Mouse (Mus musculus) forebrain, postnatal 0 days (tissue): Measurements from ENCODE around the gene Macf1. TPM values are rescaled to one million over a fixed set of nuclear protein-coding genes. Genes with fewer than 3 reads are reported as not detected.
A peak's percentile ranks its signal among the peaks of the same experiment; 100 is the strongest.

Experiments used
- ATAC-seq: fragments of 200-750 bp; cut with Nextera tagmentation; 2 replicates; pipeline ENCODE4 v1.8.0; 2017; ENCODE audit warnings: mild to moderate bottlenecking, moderate library complexity
- DNase-seq: peaks from one replicate; pipeline ENCODE4 v3.0.0-alpha.2; 2015
- H3K27ac ChIP-seq: fragments of 300-500 bp; sonication (generic); 2 replicates; pipeline ENCODE4 v1.5.1; 2014; ENCODE audit warnings: low read depth, mild to moderate bottlenecking, antibody characterized with exemption, low read length, moderate library complexity, mixed read lengths
- H3K27me3 ChIP-seq: fragments of 300-500 bp; sonication (generic); 2 replicates; pipeline ENCODE4 v1.6.1; 2014; ENCODE audit warnings: mild to moderate bottlenecking, low read length, mixed read lengths; ENCODE audit not compliant: insufficient read depth
- H3K36me3 ChIP-seq: fragments of 300-500 bp; sonication (generic); 2 replicates; pipeline ENCODE4 v1.6.1; 2014; ENCODE audit warnings: mild to moderate bottlenecking, moderate library complexity; ENCODE audit not compliant: insufficient read depth
- H3K4me1 ChIP-seq: fragments of 300-500 bp; sonication (generic); 2 replicates; pipeline ENCODE4 v1.6.1; 2014; ENCODE audit warnings: antibody characterized with exemption; ENCODE audit not compliant: insufficient read depth
- H3K4me2 ChIP-seq: fragments of 300-500 bp; sonication (generic); 2 replicates; pipeline ENCODE4 v1.6.1; 2014; ENCODE audit warnings: low read depth, mild to moderate bottlenecking, moderate library complexity
- H3K4me3 ChIP-seq: fragments of 300-500 bp; sonication (generic); 2 replicates; pipeline ENCODE4 v1.5.1; 2014; ENCODE audit warnings: low read depth, low read length, mixed read lengths
- H3K9ac ChIP-seq: fragments of 300-500 bp; sonication (generic); 2 replicates; pipeline ENCODE4 v1.6.1; 2014; ENCODE audit warnings: mild to moderate bottlenecking
- H3K9me3 ChIP-seq: fragments of 300-500 bp; sonication (generic); 2 replicates; pipeline ENCODE4 v1.6.1; 2016; ENCODE audit warnings: low read length
- CTCF ChIP-seq: sonication (generic); IDR thresholded peaks from 2 replicates; pipeline ENCODE4 v1.5.1; 2016; ENCODE audit warnings: antibody characterized with exemption, control low read depth, low read depth
- WGBS: fragments of 180-500 bp; shearing (Covaris S2); extraction: QIAGEN DNeasy Blood & Tissue Kit; methylation state at CpG from one replicate; pipeline ENCODE4 v1.1.7; 2014; 5-methylcytosine and 5-hydroxymethylcytosine counted together
- polyA plus RNA-seq: library from polyadenylated mRNA; unstranded; fragments of >200 nt; fragmentation: Nextera tagmentation; extraction: Ambion mirVana; gene quantifications from 2 replicates; pipeline ENCODE4 v1.2.1, GENCODE M21; 2015
- total RNA-seq: library from RNA; depleted of rRNA; stranded (reverse); fragments of >200 nt; gene quantifications from 2 replicates; pipeline ENCODE4 v1.2.3, GENCODE M21; 2014

Macf1 gene
- total and polyA plus RNA-seq, 2 experiments from 2014 or later: 58.2 to 345 TPM

DNA sequence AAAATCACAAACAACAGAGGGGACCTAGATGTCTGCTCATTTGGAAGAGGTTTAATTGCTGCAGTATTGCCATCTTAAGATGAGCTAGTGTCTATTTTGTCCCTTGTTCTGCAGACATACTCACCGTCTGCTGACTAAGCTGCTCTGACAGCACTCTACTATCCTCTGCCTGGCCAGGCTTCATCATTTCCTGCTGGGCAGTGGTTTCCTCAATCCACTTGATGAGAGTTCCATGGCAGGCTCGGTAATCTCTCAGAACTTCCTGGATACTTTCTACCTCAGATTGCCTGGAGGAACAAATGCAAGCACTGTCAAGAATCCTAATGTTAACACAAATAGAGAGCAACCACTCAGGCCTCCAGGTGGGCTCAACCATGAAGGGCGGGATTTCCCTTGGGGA, 195.1 kb downstream of the Macf1 start:
- Histone ChIP-seq H3K9me3 (no peaks in the 10 kb centered on the region), H3K27me3 (no peaks in the 10 kb centered on the region), H3K4me2 (no peak overlapping the region), H3K36me3 (peaks cover 83% of the 10 kb centered on the region), H3K4me1 (no peaks in the 10 kb centered on the region), H3K4me3 (no peak overlapping the region), H3K9ac (no peak overlapping the region), H3K27ac (no peak overlapping the region)
- ATAC-seq: no peak
- TF ChIP-seq CTCF: no peak
- DNase-seq: no peak
- WGBS: 84% methylated on average over 3 of the region's 3 CpGs

DNA sequence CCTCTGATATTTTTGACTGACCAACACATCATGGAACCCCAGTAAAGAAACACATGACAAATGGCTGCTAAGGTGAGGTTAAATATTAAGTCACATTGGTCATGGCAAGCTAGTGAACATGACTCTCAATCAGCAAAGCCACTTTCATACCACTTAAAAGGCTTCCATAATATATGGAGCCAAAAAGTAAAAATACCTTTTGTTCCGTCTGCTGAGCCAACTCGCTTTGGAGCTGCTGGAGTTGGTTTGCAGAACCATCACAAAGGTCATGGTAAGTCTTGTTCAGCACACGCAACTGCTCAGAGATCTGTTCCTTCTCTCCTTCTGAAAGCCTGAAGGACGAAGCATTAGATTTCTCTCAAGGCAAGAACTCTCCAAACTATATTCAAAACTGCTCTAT, 204.2 kb downstream of the Macf1 start:
- Histone ChIP-seq H3K36me3 (peaks cover 62% of the 10 kb centered on the region), H3K4me3 (no peak overlapping the region), H3K4me2 (no peak overlapping the region), H3K9ac (no peak overlapping the region), H3K27me3 (no peaks in the 10 kb centered on the region), H3K9me3 (no peaks in the 10 kb centered on the region), H3K27ac (no peak overlapping the region), H3K4me1 (no peaks in the 10 kb centered on the region)
- ATAC-seq (no peak), DNase-seq (no peak)
- no peak for TF ChIP-seq CTCF
- WGBS: 97% methylated on average over 4 of the region's 4 CpGs

GRCm38 (mm10) chr4:123478655-123479433, 205.3 kb downstream of the Macf1 start:
- H3K4me1 ChIP-seq: no peaks in the 10 kb centered on the region
- H3K4me2 ChIP-seq: no peak overlapping the region
- 73% methylated on average over 8 of the region's 8 CpGs for WGBS
- no peaks in the 10 kb centered on the region for H3K9me3 ChIP-seq
- H3K4me3 ChIP-seq: no peak overlapping the region
- peaks cover 65% of the 10 kb centered on the region for H3K36me3 ChIP-seq
- H3K9ac ChIP-seq: no peak overlapping the region
- ATAC-seq: no peak
- H3K27ac ChIP-seq: no peak overlapping the region
- no peak for TF ChIP-seq CTCF
- no peak for DNase-seq
- H3K27me3 ChIP-seq: no peaks in the 10 kb centered on the region

DNA sequence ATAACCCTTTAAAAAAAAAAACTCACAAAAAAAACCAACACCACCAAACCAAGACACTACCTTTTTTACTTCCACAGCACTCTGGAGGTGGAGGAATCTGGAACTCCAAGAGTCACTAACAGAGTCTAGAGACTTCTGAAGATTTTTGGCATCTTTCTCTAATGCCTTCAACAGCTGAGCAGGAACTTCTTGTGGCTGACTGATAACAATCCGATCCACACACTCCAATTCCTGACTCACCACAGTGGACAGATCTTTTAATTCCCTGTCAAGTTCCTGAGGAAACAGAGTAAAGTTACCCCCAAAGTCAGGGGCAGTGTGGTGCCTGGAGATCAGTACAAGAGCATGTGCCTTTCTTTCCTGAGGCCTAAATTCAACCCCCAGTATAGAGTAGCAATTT, 218.4 kb downstream of the Macf1 start:
- Histone ChIP-seq H3K4me2 (no peak overlapping the region), H3K9me3 (no peaks in the 10 kb centered on the region), H3K4me3 (no peak overlapping the region), H3K27ac (no peak overlapping the region), H3K36me3 (peaks cover 65% of the 10 kb centered on the region), H3K9ac (no peak overlapping the region), H3K4me1 (no peaks in the 10 kb centered on the region), H3K27me3 (no peaks in the 10 kb centered on the region)
- DNase-seq (no peak), ATAC-seq (no peak)
- WGBS: 87% methylated on average over 1 of the region's 1 CpGs
- TF ChIP-seq CTCF: no peak

DNA sequence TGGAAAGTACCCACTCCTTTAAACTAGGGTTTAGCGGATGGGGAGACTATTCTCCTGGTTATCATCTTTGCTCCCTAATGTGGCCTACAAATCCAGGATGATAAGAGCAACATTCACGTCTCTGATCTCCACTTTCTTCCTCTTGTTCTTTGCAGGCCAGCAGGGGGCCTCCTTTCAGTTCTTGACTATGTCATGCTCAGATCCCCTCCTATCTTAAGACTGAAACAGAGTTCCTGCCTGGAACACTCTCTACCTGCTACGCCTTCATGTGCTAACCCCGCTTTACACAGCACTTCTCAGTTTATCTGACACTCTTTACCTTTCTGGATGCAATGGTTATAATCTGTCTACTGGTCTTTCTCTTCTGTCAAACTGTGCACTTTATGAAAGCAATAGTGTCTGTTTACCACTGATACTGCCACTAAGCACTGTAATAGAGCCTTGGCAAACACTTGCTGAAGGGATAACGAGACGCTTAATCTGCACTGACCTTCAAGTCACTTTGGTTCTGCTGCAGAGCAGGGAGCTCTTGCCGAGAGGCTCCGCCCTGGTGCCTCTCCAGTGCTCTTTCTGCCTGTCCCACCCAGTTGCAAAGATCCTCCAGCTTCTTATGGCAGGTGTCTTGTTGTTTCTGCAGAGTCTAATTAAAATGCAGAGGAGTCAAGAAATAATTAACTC, 223.4 kb downstream of the Macf1 start:
- DNase-seq (peak; percentile 16), ATAC-seq (no peak)
- no peak overlapping the region for H3K4me2 ChIP-seq
- H3K4me3 ChIP-seq: no peak overlapping the region
- H3K27me3 ChIP-seq: no peaks in the 10 kb centered on the region
- no peaks in the 10 kb centered on the region for H3K9me3 ChIP-seq
- no peak overlapping the region for H3K9ac ChIP-seq
- no peak overlapping the region for H3K27ac ChIP-seq
- H3K36me3 ChIP-seq: peaks cover 88% of the 10 kb centered on the region
- peak; percentile 47; the same call in 1 of the 2 replicates for TF ChIP-seq CTCF
- no peaks in the 10 kb centered on the region for H3K4me1 ChIP-seq
- WGBS: 65% methylated on average over 8 of the region's 8 CpGs

DNA sequence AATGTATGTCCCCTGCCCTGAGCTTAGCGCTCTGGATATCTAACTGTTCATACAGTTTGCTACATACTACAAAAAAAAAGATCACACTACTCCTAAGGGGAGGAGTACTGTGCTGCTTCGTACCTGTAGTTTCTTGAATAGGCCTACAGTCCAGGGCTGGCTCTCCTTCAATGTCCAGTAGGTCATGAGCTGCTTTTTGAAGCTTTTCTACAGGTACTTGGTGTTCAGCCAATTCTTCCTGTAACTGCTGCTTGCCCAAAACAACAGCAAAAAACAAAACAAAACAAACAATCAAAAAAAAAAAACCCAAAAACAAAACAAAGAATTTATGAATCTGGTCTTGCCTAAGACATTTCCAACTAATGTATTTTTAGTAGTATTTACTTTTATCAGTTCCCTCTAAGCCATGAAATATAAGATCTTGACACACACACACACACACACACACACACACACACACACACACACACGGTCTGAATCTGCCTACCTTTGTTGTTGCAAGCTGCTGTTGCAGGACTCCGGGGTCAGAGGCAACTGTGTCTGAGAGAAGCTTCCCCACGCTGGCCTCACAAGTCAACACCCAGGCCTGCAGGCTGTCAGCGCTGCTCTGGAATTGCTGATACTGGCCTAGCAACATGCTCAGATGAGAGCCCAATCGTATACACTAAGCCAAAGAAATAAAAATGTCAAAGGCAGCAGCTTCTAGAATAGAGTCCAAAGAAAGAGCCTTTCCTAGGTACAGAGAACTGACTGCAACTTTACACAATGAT, 229.1 kb downstream of the Macf1 start:
- H3K36me3 ChIP-seq: peaks cover 82% of the 10 kb centered on the region
- H3K9ac ChIP-seq: no peak overlapping the region
- ATAC-seq (no peak), DNase-seq (no peak)
- H3K27me3 ChIP-seq: no peaks in the 10 kb centered on the region
- no peaks in the 10 kb centered on the region for H3K9me3 ChIP-seq
- TF ChIP-seq CTCF: no peak
- H3K27ac ChIP-seq: no peak overlapping the region; the same call in 1 of the 2 replicates
- H3K4me1 ChIP-seq: no peaks in the 10 kb centered on the region
- 86% methylated on average over 7 of the region's 7 CpGs for WGBS
- H3K4me2 ChIP-seq: no peak overlapping the region
- H3K4me3 ChIP-seq: no peak overlapping the region
